Mouse (Mus musculus): ENCODE data around the gene Gjb4. TPM values are rescaled to one million over a fixed set of nuclear protein-coding genes. Genes with fewer than 3 reads are reported as not detected.

Gjb4 gene
- polyA plus RNA-seq, 1 experiment from 2014 or later, result not detected

DNA sequence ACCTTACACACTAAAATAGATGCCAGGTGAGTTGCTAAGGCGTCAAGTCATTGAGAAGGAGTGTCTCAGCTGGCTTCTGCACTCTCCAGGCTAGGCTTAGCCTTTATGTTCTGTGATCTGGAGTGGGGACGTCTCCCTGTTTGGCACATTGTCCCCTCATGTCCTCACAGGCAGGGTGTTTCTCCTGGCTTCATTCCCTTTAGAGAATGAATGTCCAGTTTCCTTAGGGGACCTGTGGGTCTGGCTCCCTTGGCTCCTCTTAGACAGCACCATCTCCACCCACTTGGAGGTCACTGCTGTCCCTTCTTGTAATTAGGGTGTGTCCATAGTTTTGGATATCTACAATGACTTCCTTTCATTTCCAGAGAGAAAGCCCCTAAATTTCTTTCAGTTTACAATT, 47.0 kb downstream of the Gjb4 start:
- peaks cover 8% of the 10 kb centered on the region for H3K27me3 ChIP-seq (replicated peaks)
- no peak for ATAC-seq (ENCODE audit: insufficient number of reproducible peaks, low FRiP score)

DNA sequence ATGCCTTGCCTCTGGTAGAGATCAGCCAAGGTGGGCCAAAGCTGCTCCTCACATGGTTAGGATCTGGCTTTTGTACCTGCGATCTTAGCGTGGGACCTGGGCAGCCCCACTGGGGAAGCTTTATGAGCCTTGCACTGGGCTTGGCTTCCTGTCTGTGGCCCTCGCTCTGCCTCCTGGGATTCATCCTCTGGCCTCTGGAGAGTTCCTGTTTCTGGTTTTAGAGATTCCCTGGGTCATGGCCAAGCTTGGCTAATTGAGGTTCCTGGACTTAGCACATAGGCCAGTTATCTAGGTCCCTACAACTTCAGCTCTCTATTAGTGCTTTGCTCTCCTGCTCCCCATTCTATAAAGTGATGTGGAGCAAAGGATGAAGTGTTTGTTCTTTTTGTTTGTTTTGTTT, 50.1 kb downstream of the Gjb4 start:
- H3K9me3 ChIP-seq (replicated peaks), result no peaks in the 10 kb centered on the region
- H3K4me2 ChIP-seq, result no peak overlapping the region
- no peaks in the 10 kb centered on the region for H3K27me3 ChIP-seq (replicated peaks)
- WGBS, result 69% methylated on average over 3 of the region's 3 CpGs
- H3K4me1 ChIP-seq (replicated peaks), result 0 out of 2 replicates have a peak, but pooled peaks cover 10% of the 10 kb centered on the region
- no peak overlapping the region for H3K9ac ChIP-seq
- no peak overlapping the region for H3K4me3 ChIP-seq
- no peaks in the 10 kb centered on the region for H3K36me3 ChIP-seq
- ATAC-seq (ENCODE audit: insufficient number of reproducible peaks, low FRiP score), result no peak
- no peak overlapping the region for H3K27ac ChIP-seq (ENCODE audit: poor library complexity, severe bottlenecking)

More for the DNA sequence above, 47.0 kb downstream of the Gjb4 start:
- whole genome bisulfite sequencing, result 53% methylated on average over 2 of the region's 2 CpGs
- Histone ChIP-seq H3K27ac (ENCODE audit: poor library complexity, severe bottlenecking) (no peak overlapping the region), H3K4me3 (no peak overlapping the region), H3K4me1 (replicated peaks) (0 out of 2 replicates have a peak, but pooled peaks cover 14% of the 10 kb centered on the region), H3K4me2 (no peak overlapping the region), H3K9me3 (replicated peaks) (no peaks in the 10 kb centered on the region), H3K9ac (no peak overlapping the region), H3K36me3 (no peaks in the 10 kb centered on the region)

Other genes with a start within 250 kb of the Gjb4 start
- 13.7 and 14.9 TPM in 2 replicates for gene Tmem35b, start 230.4 kb downstream of the Gjb4 start, polyA plus RNA-seq (2016; fragmentation: Nextera tagmentation; extraction: Ambion mirVana)
- 0.73 and 0.95 TPM in 2 replicates for gene Dlgap3, start 184.9 kb downstream of the Gjb4 start, polyA plus RNA-seq (2016; fragmentation: Nextera tagmentation; extraction: Ambion mirVana)
- 51.9 and 58.7 TPM in 2 replicates for gene Smim12, start 110.3 kb downstream of the Gjb4 start, polyA plus RNA-seq (2016; fragmentation: Nextera tagmentation; extraction: Ambion mirVana)
- gene Gja4, start 40.0 kb downstream of the Gjb4 start, polyA plus RNA-seq (2016; fragmentation: Nextera tagmentation; extraction: Ambion mirVana), result 33.1 and 37.7 TPM in 2 replicates
- gene Gjb3, start 23.2 kb downstream of the Gjb4 start, polyA plus RNA-seq (2016; fragmentation: Nextera tagmentation; extraction: Ambion mirVana), result 0.19 TPM in 1 of 2 replicates, not detected in the other
- gene Gjb5, start 4.1 kb upstream of the Gjb4 start, polyA plus RNA-seq (2016; fragmentation: Nextera tagmentation; extraction: Ambion mirVana), result 0.15 and 0.24 TPM in 2 replicates